In the genomic region with DNA sequence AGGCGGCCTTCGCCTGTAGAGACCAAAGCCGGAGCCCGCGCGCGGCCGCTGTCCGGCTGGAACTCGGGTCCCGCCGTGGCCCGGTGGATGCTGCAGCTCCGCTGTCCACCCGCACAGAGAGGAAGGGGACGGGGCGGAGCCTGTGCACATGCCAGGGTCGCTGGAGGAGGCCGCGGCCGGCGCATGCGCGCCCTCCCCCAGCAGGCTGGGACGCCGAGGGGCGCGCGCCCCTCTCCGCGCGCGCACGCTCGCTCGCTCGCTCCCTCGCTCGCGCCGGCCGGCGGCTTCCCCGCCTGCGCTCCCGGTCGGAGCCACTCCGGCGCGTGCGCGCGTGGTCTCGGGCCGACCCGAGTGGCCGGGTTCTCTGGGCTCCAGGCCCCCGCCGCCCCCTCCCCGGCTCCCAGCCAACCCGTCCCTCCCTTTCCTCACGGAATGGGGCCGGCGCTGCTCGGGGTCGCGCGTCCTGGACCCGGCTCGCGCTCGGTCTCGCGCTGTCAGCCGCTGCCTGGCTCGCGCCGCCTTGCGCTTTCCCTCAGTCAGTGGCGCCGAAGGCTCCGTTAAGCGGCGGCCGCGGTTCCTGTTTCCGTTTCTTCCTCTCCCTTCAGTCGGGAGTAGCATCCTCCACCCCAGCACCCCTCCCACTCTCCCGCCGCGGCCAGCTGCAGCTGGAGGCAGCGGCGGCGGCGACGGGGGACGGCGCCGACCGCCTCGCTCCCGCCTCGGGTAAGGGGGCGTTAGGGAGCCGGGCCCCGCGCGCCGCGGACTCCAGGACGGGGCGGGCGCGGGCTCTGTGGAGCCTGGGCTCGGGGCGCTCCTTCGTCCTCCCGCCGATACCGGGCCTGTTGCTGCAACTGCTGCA, we compare ENCODE assay signal across 8 mouse cellular contexts. TPM values are rescaled to one million over a fixed set of nuclear protein-coding genes. Genes with fewer than 3 reads are reported as not detected.
DNase-seq lines count a peak whose midpoint lies in the region; ATAC-seq and TF ChIP-seq lines count a peak whose summit lies in the region.

No protein-coding gene starts in this region.

- no peaks in the 10 kb centered on the region for H3K9me3 ChIP-seq in hindbrain, postnatal 0 days (ENCODE audit: low read length)

- WGBS in hindbrain, postnatal 0 days: 2% methylated on average over 94 of the region's 120 CpGs

- H3K9ac ChIP-seq in hindbrain, postnatal 0 days (replicated peaks; ENCODE audit: low read length): peak overlapping the region; percentile 94

- peak; percentile 45 for TF ChIP-seq CTCF in gastrocnemius, adult 2 months (IDR thresholded peaks at IDR 0.05)
- TF ChIP-seq CTCF in hindbrain, postnatal 0 days (IDR thresholded peaks at IDR 0.05; ENCODE audit: low read depth): peak; percentile 49

- no peaks in the 10 kb centered on the region for H3K36me3 ChIP-seq in hindbrain, postnatal 0 days (ENCODE audit: insufficient read depth, low read length)

- no peaks in the 10 kb centered on the region for H3K4me1 ChIP-seq in hindbrain, postnatal 0 days (ENCODE audit: insufficient read depth, low read length)

- H3K27ac ChIP-seq in gastrocnemius, adult 2 months: peak overlapping the region; percentile 97
- H3K27ac ChIP-seq in hindbrain, postnatal 0 days: peak overlapping the region; percentile 97

- peak; percentile 94 for DNase-seq in ZHBTc4 (ENCODE audit: low read depth, low spot score)
- DNase-seq in cerebellum, postnatal 4 days (ENCODE audit: low spot score in 2 of 2): peak; percentile 88 to 95
- peak; percentile 96 for DNase-seq in gastrocnemius, adult 2 months
- DNase-seq in hindbrain, postnatal 0 days (ENCODE audit: low spot score): peak; percentile 98
- DNase-seq in left cerebral cortex, adult 18-20 months (ENCODE audit: low spot score in 2 of 2): peak; percentile 86 to 93
- peak; percentile 94 to 97 for DNase-seq in lung, postnatal 4 days
- DNase-seq in retina, postnatal 1 day: peak; percentile 95
- peak; percentile 95 for DNase-seq in thymus, postnatal 4 days

- peak overlapping the region; percentile 86 for H3K4me2 ChIP-seq in hindbrain, postnatal 0 days (ENCODE audit: low read depth, low read length)

- intact Hi-C loops in gastrocnemius, adult 2 months (cut with DNase I): loop anchor here (5.0 to 10.0 kb wide), 5 partner anchors 186 to 986 kb away; partner anchors contain the start of gene Gphn

- H3K4me3 ChIP-seq in gastrocnemius, adult 2 months: peak overlapping the region; percentile 98
- peak overlapping the region; percentile 94 for H3K4me3 ChIP-seq in hindbrain, postnatal 0 days (ENCODE audit: low read length)

- ATAC-seq in hindbrain, postnatal 0 days: peak; percentile 97

- H3K27me3 ChIP-seq in hindbrain, postnatal 0 days (ENCODE audit: insufficient read depth, low read length): no peaks in the 10 kb centered on the region

RNA-seq across cellular contexts. Expression of gene Fut8, which starts 0.8 kb away (rescaled TPM):
- total RNA-seq in gastrocnemius, adult 2 months (2021): 10 to 100 TPM; 14.9 to 16.5 TPM
- total RNA-seq in hindbrain, postnatal 0 days (2014; rRNA removed): 58.5 and 70.7 TPM in 2 replicates
- polyA plus RNA-seq in hindbrain, postnatal 0 days (2015; fragmentation: Nextera tagmentation; extraction: Ambion mirVana): 70.3 and 71.3 TPM in 2 replicates
- total RNA-seq in left cerebral cortex, adult 18-20 months (2021): 10 to 100 TPM; 53.3 to 59.8 TPM

Comparison
In these comparisons a context has a peak if more than half of its experiments do, and no peak if none do; other contexts are left out.
1. Peak in every context shown above with its lines: DNase-seq, ATAC-seq, H3K4me3 ChIP-seq and H3K27ac ChIP-seq.